Mouse (Mus musculus): ENCODE data around the gene Pfdn5.

The Pfdn5 gene

GRCm38 (mm10) chr15:102326022-102326576, at the start of gene Pfdn5:
TSS of gene Pfdn5 (plus strand) at chr15:102326116.
- DNase-seq (ENCODE audit: low spot score) = peak; percentile 90

GRCm38 (mm10) chr15:102278726-102279091, 47.2 kb upstream of the Pfdn5 start:
- DNase-seq (ENCODE audit: low spot score) = no peak

- peak; percentile 87 for DNase-seq (ENCODE audit: low spot score)
These were observed 46.7 kb upstream of the Pfdn5 start, which contains the start of gene Mfsd5 for GRCm38 (mm10) chr15:102279092-102279782. TSS of gene Mfsd5 (plus strand) at chr15:102279454.

- DNase-seq (ENCODE audit: low spot score) = no peak
These were observed 46.0 kb upstream of the Pfdn5 start for GRCm38 (mm10) chr15:102279783-102280520.

GRCm38 (mm10) chr15:102280623-102281022, 45.3 kb upstream of the Pfdn5 start:
- no peak for DNase-seq (ENCODE audit: low spot score)

- DNase-seq (ENCODE audit: low spot score) = no peak
These were observed 43.2 kb upstream of the Pfdn5 start for GRCm38 (mm10) chr15:102282463-102283292.

GRCm38 (mm10) chr15:102283648-102284047, 42.3 kb upstream of the Pfdn5 start:
- no peak for DNase-seq (ENCODE audit: low spot score)

GRCm38 (mm10) chr15:102287395-102287794, 38.5 kb upstream of the Pfdn5 start:
- DNase-seq (ENCODE audit: low spot score) = no peak

- peak; percentile 94 for DNase-seq (ENCODE audit: low spot score)
These were observed 30.1 kb upstream of the Pfdn5 start, which contains the start of gene Espl1 for GRCm38 (mm10) chr15:102295633-102296367. TSS of gene Espl1 (plus strand) at chr15:102296266.

- DNase-seq (ENCODE audit: low spot score) = no peak
These were observed 29.4 kb upstream of the Pfdn5 start for GRCm38 (mm10) chr15:102296368-102297006.

GRCm38 (mm10) chr15:102302542-102302941, 23.4 kb upstream of the Pfdn5 start:
- DNase-seq (ENCODE audit: low spot score) = no peak

- no peak for DNase-seq (ENCODE audit: low spot score)
These were observed 17.2 kb upstream of the Pfdn5 start for GRCm38 (mm10) chr15:102308717-102309116.

GRCm38 (mm10) chr15:102310074-102310845, 15.7 kb upstream of the Pfdn5 start:
- DNase-seq (ENCODE audit: low spot score) = peak; percentile 57

- no peak for DNase-seq (ENCODE audit: low spot score)
These were observed 14.4 kb upstream of the Pfdn5 start for GRCm38 (mm10) chr15:102311489-102311888.

- DNase-seq (ENCODE audit: low spot score) = no peak
These were observed 10.6 kb upstream of the Pfdn5 start for GRCm38 (mm10) chr15:102315292-102315691.

- no peak for DNase-seq (ENCODE audit: low spot score)
These were observed 9.7 kb upstream of the Pfdn5 start for GRCm38 (mm10) chr15:102316263-102316662.

- no peak for DNase-seq (ENCODE audit: low spot score)
These were observed 1.1 kb upstream of the Pfdn5 start for GRCm38 (mm10) chr15:102324654-102325473.

- DNase-seq (ENCODE audit: low spot score) = no peak
These were observed 976 bp downstream of the Pfdn5 start for GRCm38 (mm10) chr15:102326892-102327291.

GRCm38 (mm10) chr15:102331610-102332015, 5.7 kb downstream of the Pfdn5 start, which contains the start of gene Myg1:
TSS of gene Myg1 (plus strand) at chr15:102331709.
- peak; percentile 83 for DNase-seq (ENCODE audit: low spot score)
